Mouse (Mus musculus): ENCODE results near the gene Alpl. TPM values are rescaled to one million over a fixed set of nuclear protein-coding genes. Genes with fewer than 3 reads are reported as not detected.
A peak's percentile ranks its signal among the peaks of the same experiment; 100 is the strongest.

The Alpl gene
- polyA plus RNA-seq, 1 experiment, result 14.0 TPM

DNA sequence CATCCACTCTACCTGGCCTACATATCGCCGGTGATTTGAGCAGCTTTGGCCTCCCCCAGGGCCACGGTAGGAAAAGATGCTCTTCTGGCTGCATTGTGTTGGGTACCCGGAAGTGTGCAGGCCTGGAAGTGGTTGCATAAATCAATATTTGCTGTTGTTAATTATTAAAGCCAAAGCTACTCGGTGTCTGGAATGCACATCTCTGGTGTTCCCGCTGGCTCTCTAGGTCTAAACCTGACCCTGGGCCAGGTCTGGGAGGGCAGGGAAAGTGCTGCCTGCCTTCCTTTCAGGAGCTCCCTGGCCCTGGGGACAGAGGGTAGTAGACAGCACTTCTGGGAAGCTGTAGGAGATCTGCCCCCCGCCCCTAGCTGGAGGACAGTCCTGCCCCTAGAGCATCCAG is 89.7 kb downstream of the Alpl start:
- no peak for DNase-seq (ENCODE audit: low read depth)
- TF ChIP-seq CTCF (IDR thresholded peaks at IDR 0.05; ENCODE audit: borderline replicate concordance, extremely low read depth, insufficient read depth, insufficient read length), result no peak
- TF ChIP-seq POLR2A (IDR thresholded peaks at IDR 0.05; ENCODE audit: borderline replicate concordance, extremely low read depth, insufficient read depth, insufficient read length, poor library complexity, severe bottlenecking), result no peak

- no peak for DNase-seq (ENCODE audit: low read depth)
- TF ChIP-seq POLR2A (IDR thresholded peaks at IDR 0.05; ENCODE audit: borderline replicate concordance, extremely low read depth, insufficient read depth, insufficient read length, poor library complexity, severe bottlenecking), result no peak
- no peak for TF ChIP-seq CTCF (IDR thresholded peaks at IDR 0.05; ENCODE audit: borderline replicate concordance, extremely low read depth, insufficient read depth, insufficient read length)
Observed at GRCm38 (mm10) chr4:137705379-137705778, 90.8 kb downstream of the Alpl start.

DNA sequence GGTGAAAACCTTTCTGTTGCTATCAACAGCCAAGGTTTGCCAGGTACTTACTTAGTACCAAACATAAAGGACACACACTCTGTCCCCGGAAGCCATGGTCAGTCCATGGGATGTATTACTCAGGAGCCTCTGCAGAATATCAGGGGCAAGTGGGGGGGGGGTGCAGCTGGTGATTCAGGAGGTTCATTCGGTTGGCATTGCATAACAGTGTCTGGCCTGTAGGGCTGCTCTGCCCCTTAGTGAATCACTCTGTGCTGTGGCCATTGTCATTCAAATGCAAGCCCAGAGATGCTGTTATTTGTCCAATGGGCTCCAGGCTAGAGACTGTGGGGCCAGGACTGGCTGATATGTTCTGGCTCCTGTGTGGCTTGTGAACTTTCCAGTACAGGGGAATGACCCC is 91.6 kb downstream of the Alpl start:
- no peak for TF ChIP-seq CTCF (IDR thresholded peaks at IDR 0.05; ENCODE audit: borderline replicate concordance, extremely low read depth, insufficient read depth, insufficient read length)
- TF ChIP-seq POLR2A (IDR thresholded peaks at IDR 0.05; ENCODE audit: borderline replicate concordance, extremely low read depth, insufficient read depth, insufficient read length, poor library complexity, severe bottlenecking), result no peak
- DNase-seq (ENCODE audit: low read depth), result no peak

GRCm38 (mm10) chr4:137703077-137703476 is 93.1 kb downstream of the Alpl start:
- TF ChIP-seq POLR2A (IDR thresholded peaks at IDR 0.05; ENCODE audit: borderline replicate concordance, extremely low read depth, insufficient read depth, insufficient read length, poor library complexity, severe bottlenecking) (no peak), CTCF (IDR thresholded peaks at IDR 0.05; ENCODE audit: borderline replicate concordance, extremely low read depth, insufficient read depth, insufficient read length) (no peak)
- no peak for DNase-seq (ENCODE audit: low read depth)

GRCm38 (mm10) chr4:137700960-137701359 is 95.2 kb downstream of the Alpl start:
- TF ChIP-seq POLR2A (IDR thresholded peaks at IDR 0.05; ENCODE audit: borderline replicate concordance, extremely low read depth, insufficient read depth, insufficient read length, poor library complexity, severe bottlenecking) (no peak), CTCF (IDR thresholded peaks at IDR 0.05; ENCODE audit: borderline replicate concordance, extremely low read depth, insufficient read depth, insufficient read length) (no peak)
- no peak for DNase-seq (ENCODE audit: low read depth)

GRCm38 (mm10) chr4:137699264-137700211 is 96.6 kb downstream of the Alpl start:
- DNase-seq (ENCODE audit: low read depth), result no peak
- TF ChIP-seq POLR2A (IDR thresholded peaks at IDR 0.05; ENCODE audit: borderline replicate concordance, extremely low read depth, insufficient read depth, insufficient read length, poor library complexity, severe bottlenecking), result no peak
- TF ChIP-seq CTCF (IDR thresholded peaks at IDR 0.05; ENCODE audit: borderline replicate concordance, extremely low read depth, insufficient read depth, insufficient read length), result no peak

DNA sequence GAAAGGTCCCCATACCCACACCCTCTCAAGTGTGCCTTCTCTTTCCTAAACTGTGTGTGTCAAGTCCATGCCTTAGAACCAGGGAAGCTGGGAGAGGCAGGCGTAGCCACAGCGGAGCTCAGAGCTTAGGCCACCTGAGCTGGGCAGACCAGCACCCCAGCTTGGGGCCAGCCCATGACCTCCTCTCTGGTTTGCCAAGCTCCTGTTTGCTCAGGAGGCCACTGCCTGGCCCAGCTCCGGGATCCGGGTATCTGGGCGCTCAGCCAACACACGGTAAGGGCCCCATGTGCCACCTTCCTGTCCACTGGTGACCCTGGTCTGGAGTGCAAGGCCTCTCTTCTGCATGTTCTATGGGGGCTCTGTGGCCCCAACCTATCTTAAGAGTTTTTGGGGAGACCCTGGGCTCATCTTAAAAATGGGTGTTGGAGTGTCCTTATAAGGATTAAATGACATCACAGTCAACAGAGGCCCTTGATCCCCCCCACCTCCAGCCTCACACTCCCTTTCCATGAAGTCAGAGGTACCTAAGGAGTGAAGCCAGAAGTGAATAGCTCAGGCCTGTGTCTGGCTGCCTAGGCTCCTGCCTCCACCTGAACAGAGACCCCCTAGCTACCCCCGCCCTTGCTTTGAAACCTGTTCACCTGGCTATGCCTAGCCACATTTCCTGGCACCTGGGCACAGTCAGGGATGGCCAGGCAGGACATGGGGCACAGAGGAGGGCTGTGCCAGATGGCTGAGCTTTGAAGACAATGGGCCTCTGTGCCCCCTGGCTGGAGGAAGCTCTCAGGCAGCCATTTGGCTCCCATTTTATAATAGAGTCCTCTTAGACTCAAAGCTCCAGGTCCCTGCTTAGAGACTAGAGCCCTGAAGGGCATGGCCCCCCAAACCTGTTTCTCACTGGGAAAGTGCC is 97.9 kb downstream of the Alpl start:
- TF ChIP-seq CTCF (IDR thresholded peaks at IDR 0.05; ENCODE audit: borderline replicate concordance, extremely low read depth, insufficient read depth, insufficient read length), result no peak
- TF ChIP-seq POLR2A (IDR thresholded peaks at IDR 0.05; ENCODE audit: borderline replicate concordance, extremely low read depth, insufficient read depth, insufficient read length, poor library complexity, severe bottlenecking), result no peak
- DNase-seq (ENCODE audit: low read depth), result no peak

DNA sequence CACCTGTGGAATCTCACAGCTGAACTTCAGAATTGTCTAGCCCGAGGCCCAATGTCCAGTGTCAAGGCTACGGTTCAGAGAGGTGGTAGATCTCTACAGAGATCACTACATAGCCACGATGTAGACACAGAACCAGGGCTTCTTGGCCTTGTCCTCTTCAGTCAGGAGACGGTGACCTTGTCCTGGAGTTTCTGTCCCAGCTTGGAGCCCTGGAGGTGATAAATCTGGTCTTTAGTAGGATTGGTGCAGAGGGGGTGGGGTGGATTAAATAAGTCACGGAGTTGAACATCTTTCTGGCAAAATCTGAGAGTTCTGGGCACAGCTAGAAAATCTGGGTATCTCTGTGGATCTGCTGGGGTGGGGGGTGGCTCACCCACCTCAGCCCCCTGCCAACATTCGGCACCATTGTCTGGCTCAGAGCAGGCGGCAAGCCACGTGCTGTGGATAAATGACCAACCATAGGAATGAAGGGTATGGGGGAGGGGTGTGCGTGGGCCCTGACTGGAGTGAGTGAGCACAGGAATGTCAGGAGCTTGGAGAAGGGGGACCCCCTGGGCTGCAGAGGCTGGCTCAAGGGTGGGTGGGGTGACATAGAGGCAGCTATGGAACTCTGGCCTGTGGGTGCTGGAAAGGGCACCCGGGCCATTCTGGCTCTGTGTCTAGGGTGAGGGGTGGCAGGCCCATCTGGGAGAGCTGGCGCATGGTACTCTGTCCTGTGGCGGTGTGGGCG is 98.9 kb downstream of the Alpl start:
- no peak for DNase-seq (ENCODE audit: low read depth)

GRCm38 (mm10) chr4:137695900-137696299 is 100.3 kb downstream of the Alpl start:
- no peak for TF ChIP-seq CTCF (IDR thresholded peaks at IDR 0.05; ENCODE audit: borderline replicate concordance, extremely low read depth, insufficient read depth, insufficient read length)
- TF ChIP-seq POLR2A (IDR thresholded peaks at IDR 0.05; ENCODE audit: borderline replicate concordance, extremely low read depth, insufficient read depth, insufficient read length, poor library complexity, severe bottlenecking), result no peak
- peak; percentile 69 for DNase-seq (ENCODE audit: low read depth)

More for the DNA sequence above, 98.9 kb downstream of the Alpl start:
- no peak for TF ChIP-seq POLR2A (IDR thresholded peaks at IDR 0.05; ENCODE audit: borderline replicate concordance, extremely low read depth, insufficient read depth, insufficient read length, poor library complexity, severe bottlenecking)
- no peak for TF ChIP-seq CTCF (IDR thresholded peaks at IDR 0.05; ENCODE audit: borderline replicate concordance, extremely low read depth, insufficient read depth, insufficient read length)

DNA sequence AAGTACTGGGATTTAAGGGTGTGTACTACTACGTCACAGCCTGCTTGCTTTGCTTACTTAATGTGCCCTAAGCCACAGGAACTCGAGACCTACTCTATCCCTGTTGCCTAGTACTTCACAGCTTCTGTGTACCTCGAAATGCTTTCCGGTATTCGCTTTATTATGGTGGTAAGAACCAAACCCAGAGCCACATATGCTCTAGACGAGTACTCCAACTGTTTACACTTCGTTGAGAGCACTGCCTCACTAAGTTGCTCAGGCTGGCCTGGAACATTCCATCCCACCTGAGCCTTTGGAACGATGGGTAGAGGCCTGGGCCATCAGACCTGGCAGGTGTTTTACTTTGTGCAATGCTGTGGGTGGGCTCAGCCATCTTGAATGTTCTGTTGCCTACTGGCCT is 100.9 kb downstream of the Alpl start:
- no peak for DNase-seq (ENCODE audit: low read depth)
- TF ChIP-seq POLR2A (IDR thresholded peaks at IDR 0.05; ENCODE audit: borderline replicate concordance, extremely low read depth, insufficient read depth, insufficient read length, poor library complexity, severe bottlenecking), result no peak
- no peak for TF ChIP-seq CTCF (IDR thresholded peaks at IDR 0.05; ENCODE audit: borderline replicate concordance, extremely low read depth, insufficient read depth, insufficient read length)
